In genomic region chr2:94436952-94437351, GRCm38 (mm10) we compare ENCODE assay signal across 8 mouse cellular contexts. TPM values are rescaled to one million over a fixed set of nuclear protein-coding genes. Genes with fewer than 3 reads are reported as not detected.
DNase-seq lines count a peak whose midpoint lies in the region; ATAC-seq and TF ChIP-seq lines count a peak whose summit lies in the region.

No protein-coding gene starts in this region.

- no peaks in the 10 kb centered on the region for H3K9me3 ChIP-seq in hindbrain, embryonic 11.5 days (ENCODE audit: control insufficient read depth, low read length)
- no peaks in the 10 kb centered on the region for H3K9me3 ChIP-seq in liver, embryonic 15.5 days (replicated peaks)
- H3K9me3 ChIP-seq in neural tube, embryonic 13.5 days, result no peaks in the 10 kb centered on the region

- peak overlapping the region; percentile 91 for H3K9ac ChIP-seq in hindbrain, embryonic 11.5 days (ENCODE audit: low read depth, low read length)
- H3K9ac ChIP-seq in liver, embryonic 15.5 days, result peak overlapping the region; percentile 87
- H3K9ac ChIP-seq in neural tube, embryonic 13.5 days, result peak overlapping the region; percentile 95

- ATAC-seq in hindbrain, embryonic 11.5 days (ENCODE audit: low FRiP score), result no peak
- ATAC-seq in liver, embryonic 15.5 days (ENCODE audit: insufficient read depth), result no peak
- ATAC-seq in neural tube, embryonic 13.5 days (ENCODE audit: low read depth), result no peak

- peak; percentile 26 for DNase-seq in kidney, adult 9 months
- DNase-seq in kidney, postnatal 10 days, result no peak
- peak; percentile 34 for DNase-seq in hindbrain, embryonic 11.5 days (ENCODE audit: low spot score)
- no peak for DNase-seq in cerebellum, postnatal 36 days
- DNase-seq in ovary, postnatal 10 days (ENCODE audit: low spot score), result no peak

- peaks cover 16% of the 10 kb centered on the region; the same call in 1 of the 2 replicates for H3K4me1 ChIP-seq in cortical plate, adult 2 months (ENCODE audit: control insufficient read depth, insufficient read depth, low read length)
- H3K4me1 ChIP-seq in hindbrain, embryonic 11.5 days (replicated peaks; ENCODE audit: control insufficient read depth, insufficient read depth, low read length), result peaks cover 5% of the 10 kb centered on the region; the same call in 1 of the 2 replicates
- H3K4me1 ChIP-seq in liver, embryonic 15.5 days (replicated peaks), result peaks cover 48% of the 10 kb centered on the region
- H3K4me1 ChIP-seq in neural tube, embryonic 13.5 days (replicated peaks), result peaks cover 28% of the 10 kb centered on the region

- H3K36me3 ChIP-seq in hindbrain, embryonic 11.5 days (ENCODE audit: control insufficient read depth, insufficient read depth, low read length), result no peaks in the 10 kb centered on the region
- H3K36me3 ChIP-seq in liver, embryonic 15.5 days (replicated peaks), result no peaks in the 10 kb centered on the region
- H3K36me3 ChIP-seq in neural tube, embryonic 13.5 days, result no peaks in the 10 kb centered on the region

- WGBS in hindbrain, embryonic 11.5 days, result 3% methylated on average over 10 of the region's 10 CpGs
- WGBS in liver, embryonic 15.5 days (ENCODE audit: insufficient replicate concordance), result under 1% methylated on average over 10 of the region's 10 CpGs
- WGBS in neural tube, embryonic 13.5 days, result under 1% methylated on average over 10 of the region's 10 CpGs

- peak overlapping the region; percentile 89 for H3K4me3 ChIP-seq in cortical plate, adult 2 months (ENCODE audit: insufficient read depth, low read length)
- peak overlapping the region; percentile 98 for H3K4me3 ChIP-seq in hindbrain, embryonic 11.5 days (ENCODE audit: low read depth, low read length)
- H3K4me3 ChIP-seq in liver, embryonic 15.5 days (replicated peaks), result peak overlapping the region; percentile 91
- peak overlapping the region; percentile 95 for H3K4me3 ChIP-seq in neural tube, embryonic 13.5 days

- peak overlapping the region; percentile 91; the same call in 1 of the 2 replicates for H3K27ac ChIP-seq in cortical plate, adult 2 months (ENCODE audit: insufficient read depth, low read length)
- no peak overlapping the region for H3K27ac ChIP-seq in hindbrain, embryonic 11.5 days (ENCODE audit: low read depth, low read length)
- H3K27ac ChIP-seq in liver, embryonic 15.5 days (replicated peaks), result peak overlapping the region; percentile 80
- peak overlapping the region; percentile 86; the same call in 1 of the 2 replicates for H3K27ac ChIP-seq in neural tube, embryonic 13.5 days (replicated peaks)

- no peak for TF ChIP-seq POLR2A in cortical plate, adult 2 months (IDR thresholded peaks at IDR 0.05; ENCODE audit: extremely low read depth, insufficient read depth, low read length)

- no peak for TF ChIP-seq CTCF in cortical plate, adult 2 months (IDR thresholded peaks at IDR 0.05; ENCODE audit: extremely low read depth, insufficient read depth, low read length)

- no peaks in the 10 kb centered on the region for H3K27me3 ChIP-seq in hindbrain, embryonic 11.5 days (ENCODE audit: control insufficient read depth, insufficient read depth, low read length)
- H3K27me3 ChIP-seq in liver, embryonic 15.5 days, result no peaks in the 10 kb centered on the region
- 0 out of 2 replicates have a peak, but pooled peaks cover 5% of the 10 kb centered on the region for H3K27me3 ChIP-seq in neural tube, embryonic 13.5 days

- peak overlapping the region; percentile 95 for H3K4me2 ChIP-seq in hindbrain, embryonic 11.5 days (replicated peaks; ENCODE audit: low read depth, low read length)
- H3K4me2 ChIP-seq in liver, embryonic 15.5 days, result peak overlapping the region; percentile 78
- H3K4me2 ChIP-seq in neural tube, embryonic 13.5 days, result peak overlapping the region; percentile 99

RNA-seq across cellular contexts. Expression of gene Api5, which starts 1.0 kb away (rescaled TPM):
- polyA plus RNA-seq in cortical plate, adult 2 months (2012; rRNA removed), result 45.8 and 46.2 TPM in 2 replicates
- polyA plus RNA-seq in hindbrain, embryonic 11.5 days (2014; fragmentation: Nextera tagmentation; extraction: Ambion mirVana), result 214 and 241 TPM in 2 replicates
- polyA plus RNA-seq in liver, embryonic 15.5 days (2015; fragmentation: Nextera tagmentation; extraction: Ambion mirVana), result 73.4 and 77.9 TPM in 2 replicates
- polyA plus RNA-seq in neural tube, embryonic 13.5 days (2015; fragmentation: Nextera tagmentation; extraction: Ambion mirVana), result 116 and 134 TPM in 2 replicates

RNA-seq across cellular contexts. Expression of gene Ttc17, which starts 30.5 kb away (rescaled TPM):
- 28.2 and 29.8 TPM in 2 replicates for polyA plus RNA-seq in cortical plate, adult 2 months (2012; rRNA removed)
- 15.3 and 16.3 TPM in 2 replicates for polyA plus RNA-seq in hindbrain, embryonic 11.5 days (2014; fragmentation: Nextera tagmentation; extraction: Ambion mirVana)
- 6.2 and 6.7 TPM in 2 replicates for polyA plus RNA-seq in liver, embryonic 15.5 days (2015; fragmentation: Nextera tagmentation; extraction: Ambion mirVana)
- polyA plus RNA-seq in neural tube, embryonic 13.5 days (2015; fragmentation: Nextera tagmentation; extraction: Ambion mirVana), result 20.7 and 21.1 TPM in 2 replicates

Comparison
In these comparisons a context has a peak if more than half of its experiments do, and no peak if none do; other contexts are left out.
1. DNase-seq: peak in kidney, adult 9 months (single experiment) and hindbrain, embryonic 11.5 days (single experiment); none in kidney, postnatal 10 days (single experiment), cerebellum, postnatal 36 days (0 of 2) and ovary, postnatal 10 days (single experiment).
2. Peak in every context shown above with its lines, with median percentiles within 50 percentile points of each other: H3K4me3 ChIP-seq, H3K4me2 ChIP-seq and H3K9ac ChIP-seq.